Mouse (Mus musculus) hindbrain, embryonic 11.5 days (tissue): ENCODE results near the gene Tead3. TPM values are rescaled to one million over a fixed set of nuclear protein-coding genes. Genes with fewer than 3 reads are reported as not detected.

Experiments
- ATAC-seq: fragments of 200-750 bp; cut with Nextera tagmentation; 2 replicates; pipeline ENCODE4 v1.8.0; 2017; ENCODE audit warnings: mild to moderate bottlenecking, moderate TSS enrichment, moderate library complexity; ENCODE audit not compliant: low FRiP score
- DNase-seq: peaks from one replicate; pipeline ENCODE4 v3.0.0-alpha.2; 2015; ENCODE audit warnings: low spot score
- H3K27ac ChIP-seq: fragments of 300-500 bp; sonication (generic); 2 replicates; pipeline ENCODE4 v1.5.1; 2014; ENCODE audit warnings: mild to moderate bottlenecking, low read depth, low read length
- H3K27me3 ChIP-seq: fragments of 300-500 bp; sonication (generic); 2 replicates; pipeline ENCODE4 v1.6.1; 2014; ENCODE audit warnings: mild to moderate bottlenecking, low read length, moderate library complexity, mixed read lengths; ENCODE audit not compliant: control insufficient read depth, insufficient read depth
- H3K36me3 ChIP-seq: fragments of 300-500 bp; sonication (generic); 2 replicates; pipeline ENCODE4 v1.6.1; 2014; ENCODE audit warnings: mild to moderate bottlenecking, low read length, moderate library complexity, mixed read lengths; ENCODE audit not compliant: control insufficient read depth, insufficient read depth
- H3K4me1 ChIP-seq: fragments of 300-500 bp; sonication (generic); replicated peaks from 2 replicates; pipeline ENCODE4 v1.6.1; 2014; ENCODE audit warnings: low read length, mixed read lengths; ENCODE audit not compliant: control insufficient read depth, insufficient read depth
- H3K4me2 ChIP-seq: fragments of 300-500 bp; sonication (generic); replicated peaks from 2 replicates; pipeline ENCODE4 v1.6.1; 2014; ENCODE audit warnings: mild to moderate bottlenecking, low read depth, low read length
- H3K4me3 ChIP-seq: fragments of 300-500 bp; sonication (generic); 2 replicates; pipeline ENCODE4 v1.5.1; 2014; ENCODE audit warnings: low read depth, low read length
- H3K9ac ChIP-seq: fragments of 300-500 bp; sonication (generic); 2 replicates; pipeline ENCODE4 v1.6.1; 2014; ENCODE audit warnings: low read depth, low read length
- H3K9me3 ChIP-seq: fragments of 300-500 bp; sonication (generic); 2 replicates; pipeline ENCODE4 v1.6.1; 2016; ENCODE audit warnings: low read length; ENCODE audit not compliant: control insufficient read depth
- whole genome bisulfite sequencing: fragments of 180-500 bp; shearing (Covaris S2); extraction: QIAGEN DNeasy Blood & Tissue Kit; methylation state at CpG from one replicate; pipeline ENCODE4 v1.1.7; 2014; 5-methylcytosine and 5-hydroxymethylcytosine counted together
- polyA plus RNA-seq: library from polyadenylated mRNA; unstranded; fragments of >200 nt; fragmentation: Nextera tagmentation; extraction: Ambion mirVana; gene quantifications from 2 replicates; pipeline ENCODE4 v1.2.1, GENCODE M21; 2014

The Tead3 gene
- polyA plus RNA-seq, 1 experiment from 2014 or later, result 3.7 TPM

- Histone ChIP-seq H3K4me3 (no peak overlapping the region), H3K9ac (no peak overlapping the region), H3K27me3 (no peaks in the 10 kb centered on the region), H3K27ac (no peak overlapping the region), H3K36me3 (no peaks in the 10 kb centered on the region), H3K9me3 (no peaks in the 10 kb centered on the region), H3K4me1 (peaks cover 5% of the 10 kb centered on the region; the same call in 1 of the 2 replicates), H3K4me2 (no peak overlapping the region)
- ATAC-seq (no peak), DNase-seq (no peak)
- 88% methylated on average over 8 of the region's 8 CpGs for WGBS
Observed at GRCm38 (mm10) chr17:28287578-28287977, 63.0 kb downstream of the Tead3 start.

- no peaks in the 10 kb centered on the region for H3K9me3 ChIP-seq
- WGBS, result 44% methylated on average over 5 of the region's 5 CpGs
- H3K27ac ChIP-seq, result no peak overlapping the region
- no peak overlapping the region for H3K9ac ChIP-seq
- H3K4me3 ChIP-seq, result no peak overlapping the region
- ATAC-seq (no peak), DNase-seq (no peak)
- H3K36me3 ChIP-seq, result no peaks in the 10 kb centered on the region
- H3K4me2 ChIP-seq, result no peak overlapping the region
- peaks cover 5% of the 10 kb centered on the region; the same call in 1 of the 2 replicates for H3K4me1 ChIP-seq
- no peaks in the 10 kb centered on the region for H3K27me3 ChIP-seq
Observed at GRCm38 (mm10) chr17:28286964-28287363, 63.7 kb downstream of the Tead3 start.

- WGBS, result 85% methylated on average over 10 of the region's 10 CpGs
- no peaks in the 10 kb centered on the region for H3K36me3 ChIP-seq
Observed at GRCm38 (mm10) chr17:28286133-28286532, 64.5 kb downstream of the Tead3 start.

GRCm38 (mm10) chr17:28283199-28283598 is 67.4 kb downstream of the Tead3 start:
- WGBS, result 90% methylated on average over 10 of the region's 10 CpGs
- Histone ChIP-seq H3K9me3 (no peaks in the 10 kb centered on the region), H3K9ac (no peak overlapping the region), H3K4me3 (no peak overlapping the region), H3K27ac (no peak overlapping the region), H3K4me1 (peaks cover 12% of the 10 kb centered on the region), H3K4me2 (no peak overlapping the region), H3K36me3 (no peaks in the 10 kb centered on the region), H3K27me3 (no peaks in the 10 kb centered on the region)
- no peak for DNase-seq
- ATAC-seq, result no peak

More at GRCm38 (mm10) chr17:28286133-28286532, 64.5 kb downstream of the Tead3 start:
- no peak overlapping the region for H3K9ac ChIP-seq
- no peak overlapping the region; the same call in 1 of the 2 replicates for H3K27ac ChIP-seq
- no peak overlapping the region for H3K4me3 ChIP-seq
- no peak for DNase-seq
- no peaks in the 10 kb centered on the region for H3K9me3 ChIP-seq
- no peak for ATAC-seq
- H3K27me3 ChIP-seq, result no peaks in the 10 kb centered on the region
- H3K4me1 ChIP-seq, result peaks cover 7% of the 10 kb centered on the region; the same call in 1 of the 2 replicates
- H3K4me2 ChIP-seq, result no peak overlapping the region

GRCm38 (mm10) chr17:28281866-28282441 is 68.7 kb downstream of the Tead3 start:
- Histone ChIP-seq H3K4me1 (peaks cover 12% of the 10 kb centered on the region), H3K9ac (no peak overlapping the region), H3K27ac (no peak overlapping the region), H3K27me3 (no peaks in the 10 kb centered on the region), H3K4me3 (no peak overlapping the region), H3K4me2 (no peak overlapping the region), H3K9me3 (no peaks in the 10 kb centered on the region), H3K36me3 (no peaks in the 10 kb centered on the region)
- no peak for DNase-seq
- 90% methylated on average over 7 of the region's 7 CpGs for WGBS
- ATAC-seq, result no peak

Other genes with a start within 250 kb of the Tead3 start
- gene Scube3, start 208.7 kb downstream of the Tead3 start, polyA plus RNA-seq, result 8.0 and 8.6 TPM in 2 replicates
- gene Zfp523, start 173.7 kb downstream of the Tead3 start, polyA plus RNA-seq, result 27.6 and 29.5 TPM in 2 replicates
- 1.8 and 2.9 TPM in 2 replicates for gene Def6, start 143.0 kb downstream of the Tead3 start, polyA plus RNA-seq
- 1.7 and 3.5 TPM in 2 replicates for gene Ppard, start 118.1 kb downstream of the Tead3 start, polyA plus RNA-seq
- gene Fance, start 37.3 kb downstream of the Tead3 start, polyA plus RNA-seq, result 18.7 and 22.5 TPM in 2 replicates
- gene Rpl10a, start 22.3 kb downstream of the Tead3 start, polyA plus RNA-seq, result 445 and 475 TPM in 2 replicates
- gene Tulp1, start 14.4 kb upstream of the Tead3 start, polyA plus RNA-seq, result 2.9 and 4.1 TPM in 2 replicates
- gene Fkbp5, start 166.7 kb upstream of the Tead3 start, polyA plus RNA-seq, result 11.9 and 12.1 TPM in 2 replicates
- not detected in 2 replicates for gene Armc12, start 180.0 kb upstream of the Tead3 start, polyA plus RNA-seq
- not detected in 2 replicates for gene Clpsl2, start 198.6 kb upstream of the Tead3 start, polyA plus RNA-seq
- gene Clps, start 209.9 kb upstream of the Tead3 start, polyA plus RNA-seq, result not detected in 2 replicates
- 2.0 and 2.2 TPM in 2 replicates for gene Lhfpl5, start 224.8 kb upstream of the Tead3 start, polyA plus RNA-seq